Mouse (Mus musculus): ENCODE measurements around the gene Irf2.
"Not testable (repeated sequence)": the region's sequence is repeated elsewhere in the genome, so short reads cannot be mapped to it uniquely, and the experiment has no call there.

Irf2 gene

DNA sequence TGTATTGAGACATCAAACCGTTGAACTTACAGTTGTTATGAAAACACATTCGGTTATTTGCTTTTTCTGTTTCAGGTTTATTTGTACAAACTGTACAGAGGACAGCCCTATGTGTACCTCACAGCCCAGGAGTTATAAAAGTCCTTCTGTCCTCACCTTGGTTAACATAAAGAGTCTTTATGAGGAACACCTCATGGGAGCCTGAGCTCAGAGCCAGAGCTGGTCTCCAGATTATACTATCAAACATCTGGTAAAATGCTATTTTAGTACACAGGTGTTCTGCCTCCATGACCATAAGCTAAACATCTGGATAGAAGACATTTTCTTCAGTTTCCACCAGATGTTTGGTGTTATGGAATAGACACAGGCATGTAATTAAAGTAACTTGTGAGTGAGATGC is 13.1 kb upstream of the Irf2 start:
- DNase-seq (ENCODE audit: low spot score in 2 of 2) = no peak

GRCm38 (mm10) chr8:46729671-46730070 is 9.9 kb upstream of the Irf2 start:
- not testable (repeated sequence) for DNase-seq (ENCODE audit: low spot score in 2 of 2)

- no peak for DNase-seq (ENCODE audit: low spot score in 2 of 2)
These were observed 7.1 kb upstream of the Irf2 start for GRCm38 (mm10) chr8:46732381-46732915.

DNA sequence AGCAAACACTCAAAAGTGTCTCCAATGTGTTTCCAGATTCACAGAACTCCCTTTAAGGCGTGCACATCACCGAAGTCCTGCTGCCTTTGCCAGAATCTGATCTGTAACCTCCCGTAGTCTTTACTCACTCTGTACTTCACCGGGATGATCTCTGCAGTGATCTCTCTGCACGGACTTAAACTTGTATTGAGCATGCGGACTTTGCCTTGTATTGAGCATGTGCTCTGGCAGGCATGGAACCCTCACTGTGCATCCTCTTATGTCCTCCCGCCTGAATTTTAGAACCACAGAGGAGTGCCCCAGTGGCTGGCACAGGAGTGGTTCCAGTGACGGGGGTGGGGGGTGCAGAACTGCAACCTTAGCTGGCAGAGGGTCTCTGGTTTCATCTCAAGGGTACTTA is 5.9 kb upstream of the Irf2 start:
- DNase-seq (ENCODE audit: low spot score in 2 of 2) = no peak

DNA sequence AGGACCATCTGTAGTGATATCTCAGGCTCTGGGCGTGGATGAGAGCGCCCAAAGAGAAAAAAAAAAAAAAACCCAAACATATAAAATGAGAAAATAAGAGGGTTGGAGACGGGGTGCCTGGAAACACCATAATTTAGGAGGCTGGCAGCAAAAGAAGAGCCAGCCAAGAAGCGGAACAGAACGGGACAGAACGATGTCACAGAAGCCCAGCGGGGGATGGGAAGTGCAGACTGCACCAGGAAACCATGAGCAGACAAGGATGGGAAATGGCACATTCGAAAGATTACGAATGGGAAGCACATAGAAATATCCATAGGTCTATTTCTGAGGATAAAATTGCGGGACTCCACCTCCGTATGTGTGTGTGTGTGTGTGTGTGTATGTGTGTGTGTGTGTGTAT is 4.0 kb upstream of the Irf2 start:
- no peak for DNase-seq (ENCODE audit: low spot score in 2 of 2)

DNA sequence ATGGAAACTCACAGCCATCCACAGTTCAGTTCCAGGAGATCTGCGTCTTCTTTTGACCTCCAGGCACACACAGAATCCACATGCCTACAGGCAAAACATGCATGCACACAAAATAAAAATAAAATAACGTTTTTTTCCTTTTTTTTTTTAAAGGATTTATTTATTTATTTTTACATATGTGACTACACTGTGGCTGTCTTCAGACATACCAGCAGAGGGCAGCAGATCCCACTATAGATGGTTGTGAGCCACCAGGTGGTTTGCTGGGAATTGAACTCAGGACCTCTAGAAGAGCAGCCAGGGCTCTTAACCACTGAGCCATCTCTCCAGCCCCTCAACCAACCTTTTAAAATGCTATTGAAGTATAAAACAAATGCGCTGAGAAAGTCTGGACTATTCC is 3.3 kb upstream of the Irf2 start:
- DNase-seq (ENCODE audit: low spot score in 2 of 2) = no peak

GRCm38 (mm10) chr8:46737421-46737820 is 2.1 kb upstream of the Irf2 start:
- no peak for DNase-seq (ENCODE audit: low spot score in 2 of 2)

GRCm38 (mm10) chr8:46737907-46738306 is 1.6 kb upstream of the Irf2 start:
- no peak for DNase-seq (ENCODE audit: low spot score in 2 of 2)

DNA sequence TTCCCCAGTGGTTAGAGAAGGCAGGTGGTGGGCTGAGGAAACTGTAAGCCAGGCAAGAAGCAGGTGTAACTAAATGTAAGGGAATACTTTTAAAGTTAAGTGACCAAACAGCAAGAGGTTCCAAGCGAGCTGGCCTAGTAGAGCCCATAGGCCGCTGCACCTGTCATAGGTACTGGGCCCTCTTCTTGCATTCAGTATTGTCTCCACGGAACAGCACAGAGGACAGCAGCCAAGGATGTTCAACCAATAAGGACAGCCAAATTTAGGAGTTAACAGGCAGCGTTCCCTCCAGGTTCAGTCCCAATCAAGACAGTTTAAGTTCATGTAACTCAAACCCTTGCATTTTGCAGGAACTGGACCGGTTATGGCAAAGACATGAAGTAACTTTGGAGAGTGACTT is 931 bp upstream of the Irf2 start:
- no peak for DNase-seq (ENCODE audit: low spot score in 2 of 2)

- DNase-seq (ENCODE audit: low spot score in 2 of 2) = peak in 1 of 2 experiments; percentile 16
These were observed 502 bp downstream of the Irf2 start for GRCm38 (mm10) chr8:46739956-46740512.

DNA sequence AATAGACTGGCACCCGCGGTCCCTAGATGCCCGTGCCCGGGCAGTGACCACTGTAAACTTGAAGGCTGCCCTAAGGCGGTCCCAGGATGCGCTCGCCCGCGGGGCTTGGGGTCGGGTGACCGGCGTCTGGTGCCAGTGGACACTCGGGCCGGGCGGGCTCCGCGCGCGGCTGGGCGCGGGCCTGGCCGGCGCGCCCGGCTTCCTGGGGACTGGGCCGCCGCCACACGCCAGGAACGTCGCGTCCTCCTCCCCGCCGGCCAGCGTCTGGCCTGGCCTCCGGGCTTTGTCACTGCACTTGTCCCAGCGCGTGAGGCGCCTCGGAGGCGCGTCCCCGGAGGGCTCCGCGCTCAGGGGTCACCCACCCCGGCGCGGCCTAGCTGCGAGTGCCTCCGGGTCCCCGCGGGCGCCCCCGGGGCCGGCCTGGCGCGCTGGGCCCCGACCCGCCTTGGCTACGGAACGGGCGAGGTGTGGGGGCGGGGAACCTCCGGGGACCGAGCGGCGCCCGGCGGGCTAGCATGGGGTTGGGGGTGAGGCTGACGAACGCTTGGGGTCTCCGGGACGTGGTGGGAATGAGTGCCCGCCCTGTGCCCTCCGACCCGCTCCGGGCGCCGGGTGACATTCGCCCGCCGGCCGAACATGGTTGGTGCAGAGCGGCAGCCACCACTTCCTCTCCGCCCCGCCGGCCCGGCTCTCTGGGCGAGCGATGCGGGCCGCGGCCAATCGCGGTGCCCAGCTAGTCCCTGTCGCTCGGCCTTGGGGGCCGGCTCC is 1.2 kb downstream of the Irf2 start:
- DNase-seq (ENCODE audit: low spot score in 2 of 2) = peak; percentile 61 to 70

DNA sequence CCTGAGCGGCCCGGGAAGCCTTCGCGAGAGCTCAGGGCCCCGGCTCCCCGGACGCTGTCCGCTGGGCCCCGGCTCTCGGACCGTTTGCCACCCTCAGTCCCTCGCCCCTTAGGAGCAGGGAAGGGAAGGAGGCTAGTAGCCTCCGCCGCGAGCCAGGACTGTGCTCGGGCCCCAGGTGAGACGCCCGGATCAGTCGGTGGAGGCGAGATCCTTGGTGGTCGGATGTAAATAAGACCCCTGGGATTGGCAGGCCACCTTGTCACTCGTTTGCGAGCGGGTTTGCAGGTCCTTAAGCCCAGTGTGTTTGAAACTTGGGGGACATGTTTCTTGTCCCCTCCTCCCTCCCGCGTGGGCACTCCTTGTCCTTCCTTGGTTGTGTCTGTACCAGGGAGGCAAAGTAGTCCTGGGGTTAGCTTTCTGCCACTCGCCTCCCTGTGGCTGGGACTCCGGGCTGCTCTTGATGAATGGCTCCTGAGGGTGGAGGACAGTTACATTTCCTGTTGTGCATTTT is 1.8 kb downstream of the Irf2 start:
- peak; percentile 36 to 64 for DNase-seq (ENCODE audit: low spot score in 2 of 2)

DNA sequence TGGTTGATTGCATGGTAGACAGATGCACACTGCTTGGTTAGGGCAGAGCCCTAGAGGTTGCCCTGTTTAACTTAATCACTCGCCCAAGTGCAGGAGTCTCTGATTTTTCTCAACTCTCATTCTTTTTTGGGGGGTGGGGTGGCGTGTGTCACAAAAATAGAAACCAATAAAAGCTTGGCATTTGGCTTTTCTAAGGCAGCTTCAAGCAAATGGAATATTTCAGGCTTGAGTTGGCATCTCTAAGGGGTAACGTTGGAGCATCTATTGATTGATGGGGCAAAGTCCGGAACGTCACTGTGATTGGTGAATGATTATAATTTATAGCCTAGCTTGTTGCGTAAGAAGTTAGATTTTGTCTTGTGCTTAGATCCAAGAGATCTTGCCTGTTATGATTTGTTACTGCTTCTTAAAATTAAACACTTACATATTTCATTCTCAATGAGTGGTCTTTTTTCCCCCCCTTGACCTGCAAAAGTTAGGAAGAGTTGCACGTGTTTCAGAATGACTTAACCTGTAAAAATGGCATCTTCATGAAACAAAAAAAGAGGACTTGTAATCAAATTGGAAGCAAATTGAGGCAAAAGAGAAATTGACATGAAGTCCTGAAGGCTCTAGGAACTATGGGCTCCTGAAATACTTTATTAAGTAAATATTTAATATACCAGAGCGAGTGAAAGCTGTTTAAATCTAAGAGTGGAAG is 2.6 kb downstream of the Irf2 start:
- no peak for DNase-seq (ENCODE audit: low spot score in 2 of 2)

- DNase-seq (ENCODE audit: low spot score in 2 of 2) = no peak
These were observed 3.2 kb downstream of the Irf2 start for GRCm38 (mm10) chr8:46742691-46743082.

GRCm38 (mm10) chr8:46745464-46745863 is 5.9 kb downstream of the Irf2 start:
- DNase-seq (ENCODE audit: low spot score in 2 of 2) = no peak

- no peak for DNase-seq (ENCODE audit: low spot score in 2 of 2)
These were observed 7.9 kb downstream of the Irf2 start for GRCm38 (mm10) chr8:46747311-46747980.

GRCm38 (mm10) chr8:46750000-46750399 is 10.5 kb downstream of the Irf2 start:
- no peak for DNase-seq (ENCODE audit: low spot score in 2 of 2)

DNA sequence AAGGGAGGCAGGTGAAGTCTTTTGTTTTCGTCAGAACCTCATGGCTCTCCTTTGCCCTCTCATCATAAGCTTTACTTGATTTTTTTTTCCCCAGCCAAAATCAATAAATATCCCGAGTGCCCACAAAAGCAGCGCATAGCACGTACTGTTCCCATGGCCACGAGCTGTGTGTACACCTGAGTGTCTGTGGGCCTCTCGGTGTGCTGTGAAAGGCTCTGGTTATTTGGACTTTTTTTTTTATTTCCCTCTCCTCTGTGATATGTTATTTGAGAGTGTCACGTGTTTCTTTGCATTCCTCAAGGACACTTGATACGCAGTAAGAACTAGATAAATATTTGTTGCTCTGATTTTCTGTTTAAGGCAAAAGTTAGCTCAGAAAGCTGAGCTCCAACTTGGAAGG is 11.0 kb downstream of the Irf2 start:
- DNase-seq (ENCODE audit: low spot score in 2 of 2) = no peak

GRCm38 (mm10) chr8:46751151-46751550 is 11.6 kb downstream of the Irf2 start:
- DNase-seq (ENCODE audit: low spot score in 2 of 2) = no peak

DNA sequence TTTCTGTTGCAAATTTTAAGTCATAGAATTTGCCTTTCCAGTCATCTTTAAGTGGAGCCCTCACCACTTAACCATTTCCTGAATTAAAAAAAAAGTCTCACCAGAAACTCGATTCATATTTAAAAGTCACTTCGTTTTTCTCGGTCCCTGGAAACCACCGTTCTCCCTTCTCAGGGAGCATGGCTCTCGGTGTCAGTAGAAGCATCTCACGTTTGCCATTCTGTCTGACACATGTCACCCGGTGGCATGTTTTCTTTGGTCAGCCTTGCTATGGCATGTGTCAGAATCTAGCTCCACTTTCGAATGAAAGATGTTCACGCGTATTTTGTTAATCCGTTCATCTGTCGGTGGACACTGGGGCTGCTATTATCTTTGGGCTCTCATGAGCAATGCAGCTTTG is 13.5 kb downstream of the Irf2 start:
- no peak for DNase-seq (ENCODE audit: low spot score in 2 of 2)

GRCm38 (mm10) chr8:46754355-46754754 is 14.8 kb downstream of the Irf2 start:
- DNase-seq (ENCODE audit: low spot score in 2 of 2) = no peak

GRCm38 (mm10) chr8:46755731-46756333 is 16.3 kb downstream of the Irf2 start:
- DNase-seq (ENCODE audit: low spot score in 2 of 2) = no peak

All from frontal cortex, postnatal 36 days (tissue).